Mouse (Mus musculus) neutrophil, adult 5-6 weeks (primary cell): Measurements from ENCODE around the gene Ppef2. TPM values are rescaled to one million over a fixed set of nuclear protein-coding genes. Genes with fewer than 3 reads are reported as not detected.

Experiments
- ATAC-seq: fragments of 151-379, 151-347 bp; 2 replicates; pipeline ENCODE4 v1.8.0; 2017; ENCODE audit warnings: mild to moderate bottlenecking, moderate TSS enrichment; ENCODE audit not compliant: insufficient number of reproducible peaks, poor library complexity, low FRiP score, severe bottlenecking; ENCODE audit errors: extremely low read depth
- total RNA-seq: library from RNA; stranded (forward); fragments of 200-1000 nt; gene quantifications from 2 replicates; pipeline ENCODE4 v1.2.3, GENCODE M21; 2017

Gene Ppef2
- total RNA-seq, 1 experiment from 2014 or later = 1.0 TPM

- ATAC-seq = no peak
These were observed 11.2 kb downstream of the Ppef2 start for GRCm38 (mm10) chr5:92244900-92245299.

GRCm38 (mm10) chr5:92240769-92241168 lies 15.3 kb downstream of the Ppef2 start:
- no peak for ATAC-seq

GRCm38 (mm10) chr5:92239333-92240232 lies 16.5 kb downstream of the Ppef2 start:
- ATAC-seq = no peak

DNA sequence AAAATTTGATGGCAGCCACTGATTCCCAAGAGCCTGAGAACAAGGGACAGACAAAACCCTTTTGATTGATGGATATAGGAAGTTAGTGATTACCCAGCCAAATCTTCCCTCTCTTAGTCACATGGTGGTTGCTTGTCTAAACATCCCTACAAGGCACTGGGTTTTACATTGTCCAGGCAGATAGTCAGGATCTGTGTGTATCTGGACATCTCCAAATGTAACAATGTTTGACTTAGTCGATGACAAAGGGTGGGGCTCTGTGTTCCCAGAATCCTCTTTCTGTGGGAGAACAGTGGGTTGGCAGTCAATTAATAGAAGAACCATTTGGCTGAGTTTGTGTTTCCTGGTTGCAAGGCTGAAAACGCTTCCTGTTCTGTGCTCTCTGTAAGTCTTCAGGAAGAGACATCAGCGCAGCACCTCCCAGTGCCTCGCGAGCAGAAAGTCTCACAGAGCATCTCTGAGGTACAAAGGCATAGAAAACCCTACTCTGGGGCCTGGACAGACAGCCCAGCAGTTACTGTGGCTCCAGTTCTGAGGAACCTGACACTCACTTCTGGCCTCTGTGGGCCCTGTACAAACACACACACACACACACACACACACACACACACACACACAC lies 21.0 kb downstream of the Ppef2 start:
- ATAC-seq = no peak

GRCm38 (mm10) chr5:92233366-92233765 lies 22.7 kb downstream of the Ppef2 start:
- ATAC-seq = no peak

DNA sequence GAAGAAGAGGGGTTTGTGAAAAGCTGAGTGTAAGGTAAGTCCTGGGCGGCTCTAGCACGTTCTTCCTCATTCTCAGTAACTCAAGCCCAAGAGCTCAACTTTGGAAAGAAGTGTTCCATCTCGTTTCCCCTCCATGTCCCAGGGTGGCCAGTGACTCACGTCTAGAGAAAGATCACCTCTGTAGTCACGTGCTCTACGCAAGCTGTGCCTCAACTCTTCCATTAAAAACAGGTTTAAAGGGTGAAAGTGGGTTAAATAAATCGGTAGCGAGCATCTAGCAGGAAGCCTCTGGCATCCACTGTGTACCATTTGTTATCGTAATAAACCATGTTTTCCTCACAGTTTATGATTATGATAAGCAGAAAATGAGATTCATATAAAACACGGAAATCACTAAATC lies 24.2 kb downstream of the Ppef2 start:
- no peak for ATAC-seq

DNA sequence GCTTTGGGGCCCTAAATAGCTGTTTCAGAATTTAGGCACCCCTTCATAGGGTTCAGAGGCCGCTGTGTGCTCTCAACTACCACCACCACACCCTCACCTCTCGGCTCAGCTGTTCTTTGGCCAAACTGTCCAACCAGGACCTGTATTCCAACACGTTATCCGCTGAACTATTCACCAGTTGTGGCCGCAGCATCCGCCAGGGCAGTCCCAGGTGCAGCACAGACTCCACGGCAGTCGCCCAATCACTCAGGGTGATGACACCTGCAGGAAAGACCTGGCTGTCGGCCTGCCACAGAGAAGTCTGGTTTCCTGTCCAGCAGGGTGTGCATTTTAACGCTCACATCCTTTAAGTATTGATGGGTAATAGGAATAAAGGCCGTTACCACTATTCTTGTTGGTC lies 25.8 kb downstream of the Ppef2 start:
- ATAC-seq = no peak

- ATAC-seq = no peak
These were observed 26.6 kb downstream of the Ppef2 start for GRCm38 (mm10) chr5:92229514-92229913.

- ATAC-seq = no peak
These were observed 27.3 kb downstream of the Ppef2 start for GRCm38 (mm10) chr5:92228776-92229175.

DNA sequence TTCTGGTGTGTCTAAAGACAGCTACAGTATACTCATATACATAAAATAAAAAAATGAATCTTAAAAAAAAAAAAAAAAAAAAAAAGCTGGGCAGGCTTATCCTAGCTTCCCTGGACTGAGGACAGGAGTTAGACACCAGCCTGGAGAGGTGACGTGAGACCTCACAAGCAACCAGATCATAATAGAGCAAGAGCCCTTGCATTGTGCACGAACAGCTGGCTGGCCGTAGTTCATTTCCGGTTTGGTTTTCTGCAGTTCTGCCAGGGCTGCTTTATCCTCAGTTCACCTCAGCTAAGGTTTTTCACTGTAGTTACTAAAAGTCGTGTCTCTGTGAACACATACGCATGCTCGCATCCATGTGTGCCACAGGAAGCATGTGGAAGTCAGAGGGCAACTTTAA lies 28.3 kb downstream of the Ppef2 start:
- ATAC-seq = no peak

DNA sequence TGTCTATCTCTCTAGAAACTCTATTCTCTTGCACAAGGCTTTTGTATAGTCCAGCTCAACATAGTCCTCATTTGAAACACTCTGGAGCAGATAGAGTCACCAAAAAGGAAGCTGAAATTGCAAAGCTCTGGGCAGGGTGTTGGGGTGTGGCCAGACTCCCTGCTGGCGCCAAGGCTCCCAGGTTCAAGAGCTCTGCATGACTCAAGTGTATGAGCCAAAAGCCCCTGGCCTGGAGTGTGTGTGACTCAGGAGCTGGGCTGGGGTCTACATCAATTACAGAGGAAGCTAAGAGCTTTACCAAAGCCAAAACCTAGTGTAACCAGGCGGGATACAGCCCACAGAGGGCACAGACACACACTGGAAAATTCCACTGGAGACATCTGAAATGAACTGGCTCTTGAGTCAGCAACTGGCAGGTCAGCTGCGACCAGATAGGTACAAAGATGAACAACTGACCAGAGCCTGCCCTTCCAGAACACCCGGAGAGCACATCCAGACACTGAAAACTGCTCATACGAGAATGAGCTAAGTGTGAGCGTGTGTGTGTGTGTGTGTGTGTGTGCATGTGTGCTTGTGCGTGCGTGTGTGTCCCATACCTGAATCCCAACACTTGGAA lies 35.7 kb downstream of the Ppef2 start:
- ATAC-seq = no peak

DNA sequence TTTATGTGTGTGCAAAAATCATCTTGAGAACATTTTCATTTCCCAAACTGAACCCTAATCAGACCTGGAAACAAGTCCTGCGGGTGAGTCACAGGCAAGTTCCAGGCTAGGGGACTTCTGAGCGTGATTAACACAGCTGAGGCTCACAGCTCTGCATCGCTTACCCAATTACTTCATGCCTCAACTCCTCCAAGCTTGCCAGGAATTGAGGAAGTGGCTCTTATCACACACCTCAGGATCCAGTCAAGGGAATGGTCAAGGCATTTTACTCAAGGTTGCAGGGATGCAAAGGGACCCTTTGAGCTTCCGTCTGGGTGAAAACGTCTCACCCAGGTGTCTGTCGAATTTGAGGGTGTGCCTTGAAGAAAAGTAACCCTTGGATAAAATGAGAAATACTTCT lies 36.3 kb downstream of the Ppef2 start:
- ATAC-seq = no peak

DNA sequence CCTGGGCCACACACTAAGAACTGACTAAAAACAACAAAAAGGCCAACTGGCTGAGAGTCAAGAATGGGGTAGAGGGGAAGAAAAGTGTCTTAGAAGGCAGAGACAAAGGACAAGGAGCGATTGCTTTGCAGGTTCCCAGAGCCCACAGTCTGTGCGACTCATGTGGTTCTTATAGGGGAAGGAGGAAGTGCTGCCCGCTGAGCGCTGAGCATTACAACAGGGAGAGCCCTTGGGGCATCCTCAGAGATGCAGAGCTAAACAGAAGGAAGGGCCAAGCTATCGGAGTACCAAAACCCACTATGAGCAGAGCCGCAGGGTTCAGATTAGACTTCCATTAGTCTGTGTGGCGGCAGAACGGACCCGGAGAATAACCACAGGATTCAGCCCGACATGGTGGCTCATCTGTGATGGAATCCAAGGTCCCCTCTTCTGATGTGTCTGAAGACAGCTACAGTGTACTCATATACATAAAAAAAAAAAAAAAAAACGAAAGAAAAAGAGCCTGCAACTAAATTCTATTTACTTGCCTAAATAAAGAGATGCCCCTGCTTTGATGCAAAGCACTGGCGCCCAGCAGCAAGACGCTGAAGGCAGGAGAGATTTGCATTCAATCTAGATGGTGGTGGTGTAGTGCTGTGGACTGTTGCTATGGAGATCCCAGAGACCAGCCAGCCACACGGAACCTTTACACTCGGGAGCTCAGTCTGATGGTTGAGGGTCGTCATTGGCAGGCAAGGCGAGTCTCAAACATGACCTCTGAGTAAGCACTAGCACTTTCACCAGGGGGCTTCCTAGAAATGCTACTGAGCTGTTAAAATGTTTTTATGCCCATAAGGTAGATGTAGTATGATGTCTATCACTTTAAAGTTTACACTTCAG lies 36.9 kb downstream of the Ppef2 start:
- ATAC-seq = no peak

- ATAC-seq = no peak
These were observed 40.8 kb downstream of the Ppef2 start, which contains the start of gene U90926 for GRCm38 (mm10) chr5:92215308-92215707. Gene U90926 (minus strand): TSS chr5:92215408.

DNA sequence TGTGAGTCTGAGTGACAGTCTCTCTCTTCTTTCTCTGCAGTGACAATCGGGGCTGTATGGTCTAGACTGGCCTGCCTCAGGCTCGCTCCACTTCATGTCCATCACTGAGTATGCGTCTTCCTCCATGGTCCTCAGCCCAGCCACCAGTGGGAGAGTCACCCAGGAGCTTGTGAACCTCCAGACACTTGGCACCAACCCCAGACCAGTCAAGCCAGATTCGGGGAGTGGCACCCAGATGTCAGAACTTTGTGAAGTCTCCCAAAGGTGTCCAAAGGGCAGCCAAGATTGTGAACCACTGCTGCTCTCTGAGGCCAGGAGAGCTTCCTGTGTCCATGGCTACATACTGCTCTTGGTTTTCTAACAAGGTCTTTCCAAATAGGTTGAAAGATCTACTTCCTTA lies 43.8 kb downstream of the Ppef2 start:
- ATAC-seq = no peak

GRCm38 (mm10) chr5:92210205-92210604 lies 45.9 kb downstream of the Ppef2 start:
- ATAC-seq = no peak

DNA sequence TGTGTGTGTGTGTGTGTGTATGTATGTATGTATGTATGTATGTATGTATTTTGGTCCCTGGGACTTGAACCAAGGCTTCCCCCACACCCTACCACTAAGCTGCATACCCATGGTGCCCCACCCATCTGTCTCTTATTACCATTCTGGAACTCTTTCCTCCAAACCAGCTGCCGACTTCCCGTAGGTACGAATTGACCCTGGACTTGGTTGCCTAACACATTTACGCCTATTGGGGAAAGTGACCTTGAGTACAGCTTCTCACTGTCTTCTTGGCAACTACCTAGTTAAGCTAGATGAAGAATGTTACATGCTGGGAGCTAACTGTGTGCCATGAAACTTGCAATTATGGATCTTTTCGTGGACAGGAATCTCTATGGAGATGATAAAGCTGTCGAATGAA lies 50.0 kb downstream of the Ppef2 start:
- no peak for ATAC-seq

- ATAC-seq = no peak
These were observed 50.4 kb downstream of the Ppef2 start for GRCm38 (mm10) chr5:92205706-92206105.

GRCm38 (mm10) chr5:92205184-92205583 lies 50.9 kb downstream of the Ppef2 start:
- ATAC-seq = no peak
